Mouse (Mus musculus) frontal cortex, adult 2 months (tissue): ENCODE data around the gene Pfdn5. TPM values are rescaled to one million over a fixed set of nuclear protein-coding genes. Genes with fewer than 3 reads are reported as not detected.

Experiments used
- DNase-seq, 2 experiments: peaks; one replicate each; pipeline ENCODE4 v3.0.0; 2022; ENCODE audit warnings: low spot score in 1 of 2; ENCODE audit errors: extremely low spot score in 1 of 2
- polyA plus RNA-seq: library from polyadenylated mRNA; depleted of rRNA; stranded (reverse); fragments of >200 nt; gene quantifications from 2 replicates; pipeline ENCODE4 v1.2.3, GENCODE M21; 2012; rRNA removed

Gene Pfdn5
- polyA plus RNA-seq, 1 experiment, result 514 TPM

- DNase-seq, result no peak
Observed at GRCm38 (mm10) chr15:102366733-102367344, 40.9 kb downstream of the Pfdn5 start, which contains the start of gene Sp7. Gene Sp7, minus strand, starts transcription at chr15:102367182.

- DNase-seq, result no peak
Observed at GRCm38 (mm10) chr15:102369972-102370371, 44.1 kb downstream of the Pfdn5 start.

- no peak for DNase-seq
Observed at GRCm38 (mm10) chr15:102370727-102371126, 44.8 kb downstream of the Pfdn5 start.

- DNase-seq, result peak in 1 of 2 experiments; percentile 25
Observed at GRCm38 (mm10) chr15:102376453-102377162, 50.7 kb downstream of the Pfdn5 start.

GRCm38 (mm10) chr15:102377163-102377543 lies 51.2 kb downstream of the Pfdn5 start:
- DNase-seq, result peak; percentile 61 to 85

GRCm38 (mm10) chr15:102377810-102378262 lies 51.9 kb downstream of the Pfdn5 start:
- DNase-seq, result no peak

Other genes with a start within 250 kb of the Pfdn5 start
- 28.0 and 29.5 TPM in 2 replicates for gene Tns2, start 225.7 kb upstream of the Pfdn5 start, polyA plus RNA-seq
- 127 and 136 TPM in 2 replicates for gene Spryd3, start 189.9 kb upstream of the Pfdn5 start, polyA plus RNA-seq
- 46.3 and 51.8 TPM in 2 replicates for gene Igfbp6, start 181.8 kb upstream of the Pfdn5 start, polyA plus RNA-seq
- 0.16 and 0.25 TPM in 2 replicates for gene Soat2, start 175.6 kb upstream of the Pfdn5 start, polyA plus RNA-seq
- 52.4 and 62.1 TPM in 2 replicates for gene Zfp740, start 122.9 kb upstream of the Pfdn5 start, polyA plus RNA-seq
- 32.9 and 42.0 TPM in 2 replicates for gene Csad, start 121.4 kb upstream of the Pfdn5 start, polyA plus RNA-seq
- gene Itgb7, start 94.2 kb upstream of the Pfdn5 start, polyA plus RNA-seq, result 0.74 and 0.84 TPM in 2 replicates
- 10.5 and 11.2 TPM in 2 replicates for gene Rarg, start 68.6 kb upstream of the Pfdn5 start, polyA plus RNA-seq
- 0.08 and 0.15 TPM in 2 replicates for gene Gm9918, start 55.6 kb upstream of the Pfdn5 start, polyA plus RNA-seq
- 46.2 and 48.9 TPM in 2 replicates for gene Mfsd5, start 46.7 kb upstream of the Pfdn5 start, polyA plus RNA-seq
- gene Espl1, start 29.9 kb upstream of the Pfdn5 start, polyA plus RNA-seq, result 1.6 TPM in 2 replicates
- gene Myg1, start 5.6 kb downstream of the Pfdn5 start, polyA plus RNA-seq, result 87.9 and 91.1 TPM in 2 replicates
- 18.1 and 18.6 TPM in 2 replicates for gene Aaas, start 24.7 kb downstream of the Pfdn5 start, polyA plus RNA-seq
- 18.4 and 22.0 TPM in 2 replicates for gene Sp7, start 41.1 kb downstream of the Pfdn5 start, polyA plus RNA-seq
- gene Sp1, start 80.0 kb downstream of the Pfdn5 start, polyA plus RNA-seq, result 10.3 and 11.4 TPM in 2 replicates
- gene Amhr2, start 119.3 kb downstream of the Pfdn5 start, polyA plus RNA-seq, result 1.3 and 1.6 TPM in 2 replicates
- 78.3 and 83.6 TPM in 2 replicates for gene Prr13, start 132.9 kb downstream of the Pfdn5 start, polyA plus RNA-seq
- gene Pcbp2, start 144.4 kb downstream of the Pfdn5 start, polyA plus RNA-seq, result 538 and 576 TPM in 2 replicates
- not detected in 2 replicates for gene Gm10337, start 177.6 kb downstream of the Pfdn5 start, polyA plus RNA-seq
- gene Map3k12, start 190.9 kb downstream of the Pfdn5 start, polyA plus RNA-seq, result 83.9 and 90.8 TPM in 2 replicates
- gene Tarbp2, start 192.1 kb downstream of the Pfdn5 start, polyA plus RNA-seq, result 72.8 and 80.1 TPM in 2 replicates
- gene Npff, start 198.8 kb downstream of the Pfdn5 start, polyA plus RNA-seq, result 5.2 and 6.7 TPM in 2 replicates